Mouse (Mus musculus) v-Abl transformed pro-B cells (cell line): ENCODE results near the gene Tedc2.

Source experiments
- in situ Hi-C, 2 experiments: fragments of 400-800 bp; cut with MboI; formaldehyde crosslinking; loops; one replicate each; pipeline ENCODE4 v1.15.1; 2025; ENCODE audit not compliant: unreplicated experiment in 2 of 2

Gene Tedc2

DNA sequence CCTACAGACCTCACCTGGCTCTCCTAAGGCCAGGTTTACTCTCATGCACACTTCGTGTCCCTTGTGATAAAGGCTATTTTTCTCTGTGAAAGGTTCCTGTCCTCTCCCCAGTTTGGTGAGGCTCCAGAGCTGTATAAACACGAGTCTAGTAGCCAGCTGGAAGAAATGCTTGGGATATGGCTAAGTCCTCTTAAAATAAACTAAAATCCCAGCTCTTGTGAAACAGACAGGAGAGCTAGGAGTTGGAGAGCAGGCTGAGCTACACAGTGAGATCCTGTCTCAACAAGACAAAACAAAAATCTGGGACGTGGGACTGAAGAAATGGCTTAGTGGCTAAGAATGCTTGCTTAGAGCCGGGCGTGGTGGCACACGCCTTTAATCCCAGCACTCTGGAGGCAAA, 7.5 kb downstream of the Tedc2 start:
- in situ Hi-C loops, result no loop called here

DNA sequence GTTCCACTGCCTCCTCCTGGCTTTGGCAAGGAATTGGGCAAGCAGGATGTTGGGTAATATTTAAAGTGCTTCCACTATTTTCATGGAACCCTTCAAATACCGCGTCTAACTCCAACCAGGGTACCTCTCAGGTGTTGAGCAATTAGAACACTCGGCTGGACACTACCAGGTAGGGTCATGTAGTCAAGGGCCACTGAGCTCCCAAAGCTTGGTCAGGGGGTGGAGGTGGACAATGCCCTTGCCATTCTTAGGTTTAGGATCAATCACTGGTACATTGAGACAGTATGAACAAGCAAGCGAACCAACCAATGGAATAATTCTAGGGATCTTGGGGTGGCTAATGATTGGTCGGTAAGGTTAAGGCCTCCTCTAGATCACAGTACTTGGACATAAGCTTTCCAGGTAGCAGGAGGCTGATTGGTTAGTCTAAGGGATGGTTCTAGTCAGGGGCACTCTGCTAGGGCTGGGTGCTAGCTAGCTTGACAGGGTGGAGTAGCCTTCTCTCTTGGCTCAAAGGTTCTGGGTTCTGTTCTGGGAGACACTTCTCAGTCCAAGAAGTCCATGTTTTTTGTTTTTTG, 8.1 kb downstream of the Tedc2 start:
- in situ Hi-C loops, result no loop called here

GRCm38 (mm10) chr17:24211631-24212440, 8.8 kb downstream of the Tedc2 start:
- in situ Hi-C loops, result no loop called here

DNA sequence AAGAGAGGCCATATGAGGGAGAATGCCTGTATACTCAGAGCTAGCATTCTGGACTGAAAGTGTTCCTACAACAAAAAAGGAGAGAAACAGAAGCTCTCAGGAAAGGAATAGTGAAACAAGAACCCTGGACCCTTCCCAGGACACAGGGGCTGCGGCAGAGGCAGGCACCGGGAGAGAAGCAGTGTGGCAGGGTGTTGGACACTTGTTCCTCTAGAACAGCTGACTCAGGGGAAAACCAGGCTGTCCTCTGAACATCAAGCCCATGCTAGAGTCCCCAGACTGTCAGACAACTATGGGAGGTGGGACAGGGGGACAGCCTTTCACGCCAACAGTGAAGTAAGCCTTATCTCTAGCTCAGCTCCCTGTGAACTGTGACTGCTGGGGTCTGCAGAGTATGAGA, 10.1 kb downstream of the Tedc2 start:
- in situ Hi-C loops, result no loop called here

DNA sequence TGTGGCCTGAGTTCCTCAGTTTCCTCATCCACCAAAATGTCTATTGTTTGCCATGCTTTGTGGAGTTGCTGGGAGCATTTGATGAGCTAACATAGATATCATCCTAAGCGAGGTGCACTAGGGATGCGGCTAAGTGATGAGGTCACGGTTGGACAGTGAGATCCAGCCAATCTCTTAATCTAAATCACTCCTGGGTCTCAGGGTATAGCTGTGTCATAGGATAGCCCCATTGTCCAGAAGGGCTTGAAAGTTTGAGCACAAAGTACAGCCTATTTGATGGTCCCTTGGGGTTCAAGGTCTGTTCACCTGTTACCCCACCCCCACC, 10.8 kb downstream of the Tedc2 start:
- in situ Hi-C loops, result no loop called here

GRCm38 (mm10) chr17:24209043-24209915, 11.4 kb downstream of the Tedc2 start, which contains the start of gene Ntn3:
Gene Ntn3, minus strand, starts transcription at chr17:24209531.
- in situ Hi-C loops, result no loop called here

DNA sequence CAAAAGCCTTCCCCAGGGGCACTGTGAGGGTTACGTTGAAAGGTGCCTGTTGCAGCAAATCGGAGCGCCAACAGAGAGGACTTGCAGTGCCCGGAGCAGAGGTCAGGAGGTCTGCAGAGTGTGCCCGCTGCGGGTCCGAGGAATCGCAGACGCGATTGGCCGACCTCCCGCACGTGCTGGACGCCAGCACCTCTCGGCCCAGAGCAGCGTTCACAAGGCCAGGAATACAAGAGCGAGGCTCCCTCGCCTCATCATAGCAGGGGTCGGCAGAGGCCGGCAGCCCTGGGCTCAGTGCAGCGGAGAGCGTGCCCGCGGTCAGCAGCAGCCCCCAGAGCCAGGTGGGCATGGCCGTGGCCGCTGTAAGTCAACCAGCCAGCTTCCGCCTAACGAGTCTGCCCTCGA, 12.0 kb downstream of the Tedc2 start:
- in situ Hi-C loops, result no loop called here

DNA sequence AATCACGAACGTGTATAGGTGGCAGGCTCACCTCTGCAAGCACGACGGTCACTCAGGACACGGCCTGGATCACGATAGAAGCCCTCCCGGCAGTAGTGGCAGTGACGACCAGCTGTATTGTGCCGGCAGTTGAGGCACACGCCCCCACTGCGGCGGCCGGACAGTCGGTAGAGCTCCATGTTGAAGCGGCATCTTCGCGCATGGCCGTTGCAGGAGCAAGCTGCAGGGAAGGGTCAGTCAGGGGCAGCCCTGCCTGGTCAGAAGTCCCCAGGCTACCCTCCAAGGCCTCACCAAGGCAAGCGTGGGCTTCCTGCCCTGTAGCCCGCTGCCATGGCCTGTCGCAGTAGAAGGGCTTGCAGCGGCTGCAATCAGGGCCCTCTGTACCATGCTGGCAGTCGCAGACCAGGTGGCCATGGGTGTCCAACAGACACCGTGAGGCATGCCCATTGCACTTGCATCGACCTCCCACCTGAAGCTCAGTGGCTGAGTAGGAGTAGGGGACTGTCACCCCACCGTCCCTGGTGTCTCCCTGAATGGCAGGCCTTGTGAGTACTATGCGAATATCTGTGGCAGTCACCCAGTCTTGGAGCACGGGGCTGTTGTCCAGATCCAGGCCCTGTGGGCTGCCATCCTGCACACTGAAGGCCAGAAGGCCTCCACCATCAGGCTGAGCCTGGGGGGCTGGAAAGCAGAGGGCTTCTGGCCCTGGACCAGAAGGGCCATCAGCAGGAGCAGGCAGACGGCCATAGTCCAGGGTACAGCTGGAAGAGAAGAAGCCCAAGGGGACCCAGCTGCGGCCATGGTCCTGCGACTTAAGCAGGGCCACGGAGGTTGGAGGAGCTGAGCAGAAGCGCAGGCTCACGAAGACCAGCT, 12.6 kb downstream of the Tedc2 start:
- in situ Hi-C loops, result no loop called here

GRCm38 (mm10) chr17:24206451-24207351, 13.9 kb downstream of the Tedc2 start:
- in situ Hi-C loops, result no loop called here

DNA sequence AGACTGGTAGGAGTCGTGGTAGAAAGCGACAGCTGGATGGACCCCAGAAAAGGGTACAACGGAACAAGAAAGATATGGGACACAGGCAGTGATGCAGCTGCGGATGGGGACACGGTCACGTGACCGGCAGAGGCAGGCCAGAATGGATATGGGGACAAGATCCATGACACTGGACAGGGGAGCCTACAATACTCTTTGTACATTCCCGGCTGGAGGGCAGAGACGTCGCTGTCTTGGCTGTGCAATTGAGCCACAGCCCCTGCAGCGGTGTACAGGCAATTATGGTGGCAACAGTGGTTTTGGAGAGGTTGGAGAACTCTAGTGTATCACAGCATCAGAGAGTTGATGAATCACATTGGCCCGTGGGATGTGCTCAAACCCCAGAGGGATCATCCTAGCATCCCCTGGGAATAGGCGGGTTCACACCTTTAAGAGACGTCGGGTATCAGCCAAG, 14.7 kb downstream of the Tedc2 start:
- in situ Hi-C loops, result no loop called here

GRCm38 (mm10) chr17:24205284-24205888, 15.3 kb downstream of the Tedc2 start, which contains the start of gene Tbc1d24:
Gene Tbc1d24, minus strand, starts transcription at chr17:24205562.
- in situ Hi-C loops, result no loop called here

DNA sequence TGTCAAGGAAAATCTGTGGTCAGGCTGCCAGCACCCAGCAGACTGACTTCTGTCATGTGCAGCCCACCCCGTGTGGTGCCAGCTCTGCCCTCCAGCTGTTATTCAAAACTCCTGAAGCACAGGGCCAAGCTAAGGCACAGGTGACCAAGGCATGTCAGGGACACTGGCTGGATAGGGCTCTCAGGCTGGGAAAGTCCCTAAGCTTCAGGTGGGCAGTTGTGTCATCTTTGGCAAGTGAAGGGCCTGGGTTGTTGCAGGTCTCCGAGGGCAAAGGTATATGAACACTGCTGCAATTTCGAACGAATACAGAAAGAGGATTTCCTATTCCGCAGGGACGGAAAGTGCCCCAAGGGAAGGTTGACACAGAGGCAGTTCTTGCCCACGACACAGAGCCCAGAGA, 15.8 kb downstream of the Tedc2 start:
- in situ Hi-C loops, result no loop called here

DNA sequence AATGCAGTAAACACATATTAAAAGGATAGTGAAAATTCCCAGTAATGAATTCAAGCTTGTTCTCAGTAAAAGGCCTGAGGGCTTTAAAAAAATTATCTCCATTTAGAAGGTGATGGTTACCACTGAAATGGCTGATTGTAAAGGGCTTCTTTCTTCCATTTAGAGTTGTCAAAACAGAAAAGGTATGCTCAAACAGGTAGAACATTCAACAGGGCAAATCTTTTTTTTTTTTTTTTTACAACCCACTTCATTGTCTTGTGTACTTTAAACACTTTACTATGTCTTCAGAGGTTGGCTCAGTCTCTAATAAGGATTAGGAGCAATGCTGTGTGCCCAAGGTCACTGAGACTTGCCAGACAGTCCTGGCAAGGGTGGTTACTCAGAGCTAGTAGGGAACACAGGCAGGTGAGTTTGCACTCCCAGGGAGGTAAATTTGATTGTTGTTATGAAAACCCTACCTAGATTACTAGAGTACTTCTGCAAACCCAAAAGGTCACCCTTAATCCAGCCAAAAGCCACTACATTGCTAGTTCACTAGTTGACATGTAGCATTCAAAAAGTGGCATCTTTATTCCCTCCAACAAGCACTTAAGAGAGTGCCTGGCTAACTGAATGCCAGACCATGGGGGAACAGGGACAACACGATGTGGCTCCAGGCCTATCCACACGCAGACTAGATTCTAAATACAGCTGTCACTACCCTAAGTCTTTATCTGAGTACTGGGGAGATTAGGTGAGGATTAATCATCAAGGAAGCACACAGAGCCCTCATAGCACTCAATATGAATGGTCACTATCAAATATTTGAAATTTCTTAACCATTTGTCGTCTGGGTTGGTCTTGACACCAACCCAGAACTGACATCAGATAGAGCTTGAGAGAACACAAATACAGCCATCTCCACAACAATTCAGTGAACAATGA, 16.8 kb downstream of the Tedc2 start:
- in situ Hi-C loops, result no loop called here

DNA sequence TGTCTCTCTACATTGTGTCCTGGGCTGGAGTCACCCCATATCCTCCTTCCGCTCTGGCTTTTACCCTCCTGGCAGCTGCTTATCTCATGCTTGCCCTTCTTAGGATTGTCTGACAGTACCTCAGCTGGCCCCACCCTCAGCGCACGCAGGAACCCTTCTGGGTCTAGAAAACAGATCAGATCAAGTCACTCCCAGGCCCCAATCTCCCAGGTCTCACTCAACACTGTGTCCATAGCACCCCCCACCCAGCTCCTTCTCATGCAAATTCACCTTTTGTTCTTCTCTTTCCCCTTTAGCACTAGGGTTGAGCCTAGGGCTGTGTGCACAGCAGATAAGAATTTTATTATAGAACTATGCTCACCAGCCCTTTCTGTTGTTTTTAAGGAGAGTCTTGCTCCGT, 17.6 kb downstream of the Tedc2 start:
- in situ Hi-C loops, result no loop called here

DNA sequence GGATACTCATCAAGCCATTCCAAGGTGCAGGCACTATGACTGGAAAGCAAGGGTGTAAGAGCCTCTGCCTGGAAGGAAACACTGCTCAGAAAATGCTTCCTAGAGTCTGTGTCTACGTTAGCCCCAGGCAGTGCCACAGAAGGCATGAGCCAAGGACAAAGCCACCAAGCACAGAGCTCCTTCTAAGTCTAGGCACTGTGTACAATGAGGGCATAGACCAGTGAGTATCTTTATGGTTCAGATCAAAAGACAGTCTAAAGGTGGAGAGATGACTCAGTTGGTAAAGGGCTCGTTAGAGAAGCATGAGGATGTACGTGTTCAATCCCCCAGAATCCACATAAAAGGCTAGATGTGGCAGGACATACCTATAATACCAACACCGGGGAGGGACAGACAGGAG, 19.6 kb downstream of the Tedc2 start:
- in situ Hi-C loops, result no loop called here

DNA sequence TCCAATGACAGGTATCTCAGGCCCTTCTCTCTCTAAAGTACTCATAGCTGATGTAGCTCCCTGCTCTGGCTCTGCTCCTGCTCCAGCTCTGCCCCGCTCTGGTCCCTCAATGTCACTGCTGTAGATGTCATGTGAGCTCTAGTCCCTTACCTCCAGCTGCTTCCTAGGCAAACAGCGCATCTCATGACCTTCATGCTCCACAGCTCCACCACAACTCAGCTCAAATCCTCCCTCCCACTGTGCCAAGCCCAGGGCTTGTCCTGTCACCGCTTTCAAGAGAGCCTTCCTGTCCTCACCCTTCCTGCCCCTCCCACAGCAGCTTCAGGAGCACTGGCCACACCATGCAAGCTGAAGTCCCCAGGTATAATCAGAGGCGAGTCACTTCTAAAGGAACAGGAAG, 20.9 kb downstream of the Tedc2 start:
- in situ Hi-C loops, result no loop called here

GRCm38 (mm10) chr17:24199252-24199651, 21.4 kb downstream of the Tedc2 start:
- in situ Hi-C loops, result no loop called here
